Mouse (Mus musculus) induced T-regulatory cell, adult 2 months (primary cell): ENCODE measurements around the gene Lrrc30.
A peak's percentile ranks its signal among the peaks of the same experiment; 100 is the strongest.

Experiments
- DNase-seq: peaks from one replicate; pipeline ENCODE4 v3.0.0-alpha.2; 2012; ENCODE audit warnings: low read depth

Lrrc30 gene

GRCm38 (mm10) chr17:67632676-67633339, at the start of gene Lrrc30:
TSS of gene Lrrc30 (minus strand) at chr17:67632723.
- no peak for DNase-seq

GRCm38 (mm10) chr17:67681084-67681483, 48.6 kb upstream of the Lrrc30 start:
- no peak for DNase-seq

- DNase-seq, result no peak
Observed at GRCm38 (mm10) chr17:67678576-67678975, 46.1 kb upstream of the Lrrc30 start.

- DNase-seq, result peak; percentile 4
Observed at GRCm38 (mm10) chr17:67667981-67668380, 35.5 kb upstream of the Lrrc30 start.

- no peak for DNase-seq
Observed at GRCm38 (mm10) chr17:67666981-67667380, 34.5 kb upstream of the Lrrc30 start.

- DNase-seq, result no peak
Observed at GRCm38 (mm10) chr17:67664299-67664698, 31.8 kb upstream of the Lrrc30 start.

- DNase-seq, result peak; percentile 27
Observed at GRCm38 (mm10) chr17:67651506-67651905, 19.0 kb upstream of the Lrrc30 start.

GRCm38 (mm10) chr17:67641627-67642026, 9.1 kb upstream of the Lrrc30 start:
- DNase-seq, result no peak

- no peak for DNase-seq
Observed at GRCm38 (mm10) chr17:67638119-67638810, 5.7 kb upstream of the Lrrc30 start.

- no peak for DNase-seq
Observed at GRCm38 (mm10) chr17:67636951-67637350, 4.4 kb upstream of the Lrrc30 start.

- no peak for DNase-seq
Observed at GRCm38 (mm10) chr17:67636304-67636703, 3.8 kb upstream of the Lrrc30 start.

- DNase-seq, result no peak
Observed at GRCm38 (mm10) chr17:67629746-67630145, 2.8 kb downstream of the Lrrc30 start.

- no peak for DNase-seq
Observed at GRCm38 (mm10) chr17:67629211-67629657, 3.3 kb downstream of the Lrrc30 start.

GRCm38 (mm10) chr17:67628475-67628874, 4.0 kb downstream of the Lrrc30 start:
- no peak for DNase-seq

GRCm38 (mm10) chr17:67625431-67625830, 7.1 kb downstream of the Lrrc30 start:
- no peak for DNase-seq

GRCm38 (mm10) chr17:67619001-67619400, 13.5 kb downstream of the Lrrc30 start:
- no peak for DNase-seq

GRCm38 (mm10) chr17:67614381-67614780, 18.1 kb downstream of the Lrrc30 start:
- no peak for DNase-seq

GRCm38 (mm10) chr17:67612576-67612975, 19.9 kb downstream of the Lrrc30 start:
- no peak for DNase-seq

GRCm38 (mm10) chr17:67612151-67612550, 20.4 kb downstream of the Lrrc30 start:
- no peak for DNase-seq

- DNase-seq, result no peak
Observed at GRCm38 (mm10) chr17:67604446-67604845, 28.1 kb downstream of the Lrrc30 start.

- no peak for DNase-seq
Observed at GRCm38 (mm10) chr17:67602556-67602955, 30.0 kb downstream of the Lrrc30 start.

- DNase-seq, result peak; percentile 14
Observed at GRCm38 (mm10) chr17:67584937-67585579, 47.5 kb downstream of the Lrrc30 start.

- no peak for DNase-seq
Observed at GRCm38 (mm10) chr17:67584533-67584932, 48.0 kb downstream of the Lrrc30 start.
